Mouse (Mus musculus) liver, postnatal 0 days (tissue): Measurements from ENCODE around the gene Tax1bp1.

Experiments
- CTCF ChIP-seq: sonication (generic); IDR thresholded peaks from 2 replicates; pipeline ENCODE4 v1.5.1; 2016; ENCODE audit warnings: antibody characterized with exemption, low read depth
- EP300 ChIP-seq: IDR thresholded peaks from 2 replicates; pipeline ENCODE4 v1.6.1; 2016; ENCODE audit warnings: antibody characterized with exemption, low read depth, mild to moderate bottlenecking

- TF ChIP-seq CTCF (no peak), EP300 (no peak)
These were observed 16.8 kb downstream of the Tax1bp1 start for GRCm38 (mm10) chr6:52730338-52730737.
